Mouse (Mus musculus) small intestine, adult 2 months (tissue): Measurements from ENCODE around the gene Ptprm. TPM values are rescaled to one million over a fixed set of nuclear protein-coding genes. Genes with fewer than 3 reads are reported as not detected.

ENCODE experiments used
- H3K27ac ChIP-seq: fragments of 200-500 bp; 2 replicates; pipeline ENCODE4 v1.5.1; 2012; ENCODE audit warnings: low read depth, low read length, control low read depth, inconsistent platforms; ENCODE audit not compliant: insufficient read depth
- H3K27me3 ChIP-seq: fragments of 200-500 bp; 2 replicates; pipeline ENCODE4 v1.6.1; 2012; ENCODE audit warnings: mild to moderate bottlenecking, moderate library complexity, low read length, inconsistent platforms; ENCODE audit not compliant: control insufficient read depth, insufficient read depth
- H3K36me3 ChIP-seq: fragments of 200-500 bp; 2 replicates; pipeline ENCODE4 v1.6.1; 2012; ENCODE audit warnings: mild to moderate bottlenecking, low read length, control low read depth, inconsistent platforms; ENCODE audit not compliant: control insufficient read depth, insufficient read depth
- H3K4me1 ChIP-seq: fragments of 200-500 bp; 2 replicates; pipeline ENCODE4 v1.6.1; 2012; ENCODE audit warnings: low read length, inconsistent platforms, mixed read lengths; ENCODE audit not compliant: control insufficient read depth, insufficient read depth, insufficient read length
- H3K4me3 ChIP-seq: fragments of 200-500 bp; 2 replicates; pipeline ENCODE4 v1.5.1; 2012; ENCODE audit warnings: low read depth, mild to moderate bottlenecking, control low read depth, inconsistent platforms, low read length, moderate library complexity
- CTCF ChIP-seq: fragments of 200-500 bp; IDR thresholded peaks from 2 replicates; pipeline ENCODE4 v1.5.1; 2012; ENCODE audit warnings: low read depth, mild to moderate bottlenecking, control low read depth, inconsistent platforms, low read length, moderate library complexity, mixed read lengths; ENCODE audit not compliant: insufficient replicate concordance, insufficient read length; ENCODE audit errors: extremely low read depth
- POLR2A ChIP-seq: fragments of 200-500 bp; IDR thresholded peaks from 2 replicates; pipeline ENCODE4 v1.6.1; 2012; ENCODE audit warnings: low read depth, mild to moderate bottlenecking, control low read depth, inconsistent platforms, low read length, moderate library complexity
- WGBS: fragments of 180-500 bp; shearing (Covaris S2); methylation state at CpG from one replicate; pipeline ENCODE4 v1.1.7; 2018; 5-methylcytosine and 5-hydroxymethylcytosine counted together
- polyA plus RNA-seq: library from polyadenylated mRNA; depleted of rRNA; stranded (reverse); fragments of >200 nt; gene quantifications from 2 replicates; pipeline ENCODE4 v1.2.3, GENCODE M21; 2012

The Ptprm gene
- polyA plus RNA-seq, 1 experiment: 3.8 TPM

DNA sequence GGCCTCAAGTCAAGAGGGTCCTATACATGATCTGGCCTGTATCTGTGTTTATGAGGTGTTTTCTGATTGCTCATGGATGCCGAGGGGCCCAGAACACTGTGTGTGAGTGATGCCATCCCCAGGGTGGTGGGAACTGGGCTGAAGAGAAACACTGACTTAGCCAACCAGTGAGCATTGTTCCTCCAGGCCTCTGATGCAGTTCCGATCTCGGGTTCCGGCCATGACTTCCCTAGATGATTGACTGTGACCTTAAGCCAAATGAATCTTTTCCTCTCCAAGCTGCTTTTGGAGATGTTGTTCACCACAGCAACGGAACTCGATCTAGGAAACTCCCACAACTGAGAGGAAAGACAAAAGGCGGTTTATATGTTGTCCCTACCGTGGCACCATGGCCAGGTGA lies 9.1 kb downstream of the Ptprm start:
- TF ChIP-seq POLR2A (no peak), CTCF (no peak)
- WGBS: 84% methylated on average over 8 of the region's 8 CpGs
- Histone ChIP-seq H3K36me3 (no peaks in the 10 kb centered on the region), H3K4me1 (no peaks in the 10 kb centered on the region), H3K27me3 (no peaks in the 10 kb centered on the region), H3K27ac (no peak overlapping the region), H3K4me3 (no peak overlapping the region)

DNA sequence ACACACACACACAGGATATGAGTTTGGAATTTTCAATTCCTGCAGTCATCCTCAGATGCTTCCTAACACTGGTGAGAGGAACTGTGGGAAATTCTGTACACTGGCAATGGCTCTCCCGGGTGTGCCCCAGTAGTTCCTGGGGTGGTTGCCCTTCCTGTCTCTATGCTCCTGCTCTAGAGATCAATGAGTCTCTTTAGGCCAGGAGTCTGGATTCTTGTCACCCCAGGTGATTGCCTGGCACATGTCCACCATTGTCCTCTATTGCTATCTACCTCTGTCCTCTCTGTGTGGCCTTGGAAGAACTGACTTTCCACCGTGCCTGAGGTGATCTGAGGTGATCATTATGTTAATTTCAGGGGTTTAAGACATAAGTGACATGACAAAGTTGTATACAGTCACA lies 10.8 kb downstream of the Ptprm start:
- H3K4me1 ChIP-seq: no peaks in the 10 kb centered on the region
- H3K27me3 ChIP-seq: no peaks in the 10 kb centered on the region
- WGBS: 32% methylated on average over 2 of the region's 2 CpGs
- H3K27ac ChIP-seq: no peak overlapping the region
- H3K36me3 ChIP-seq: no peaks in the 10 kb centered on the region
- no peak overlapping the region for H3K4me3 ChIP-seq
- TF ChIP-seq POLR2A (no peak), CTCF (no peak)

DNA sequence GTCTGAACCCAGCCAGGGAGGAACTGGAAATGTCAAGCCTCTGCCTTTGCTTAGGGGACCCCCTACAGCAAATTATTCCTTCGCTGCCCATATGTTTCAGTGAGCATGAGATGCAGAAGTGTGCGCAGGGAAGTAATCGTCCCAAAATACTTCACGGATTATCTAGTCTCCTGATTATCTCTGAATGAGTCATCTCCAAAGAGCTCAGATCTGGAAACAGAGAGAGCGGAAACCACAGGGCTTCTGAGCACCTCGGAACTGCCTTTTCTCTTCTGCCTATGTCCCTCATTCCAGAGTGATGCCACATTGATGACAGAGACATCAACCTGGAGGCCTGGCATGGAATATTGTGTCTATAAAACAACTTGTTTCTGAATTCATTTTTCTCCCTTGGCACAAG lies 11.3 kb downstream of the Ptprm start:
- WGBS: 73% methylated on average over 6 of the region's 6 CpGs
- Histone ChIP-seq H3K4me3 (no peak overlapping the region), H3K27me3 (no peaks in the 10 kb centered on the region), H3K36me3 (no peaks in the 10 kb centered on the region), H3K4me1 (no peaks in the 10 kb centered on the region), H3K27ac (no peak overlapping the region)
- TF ChIP-seq POLR2A: no peak
- no peak for TF ChIP-seq CTCF

- Histone ChIP-seq H3K27ac (no peak overlapping the region), H3K4me3 (no peak overlapping the region), H3K4me1 (no peaks in the 10 kb centered on the region), H3K36me3 (no peaks in the 10 kb centered on the region), H3K27me3 (no peaks in the 10 kb centered on the region)
- WGBS: 83% methylated on average over 6 of the region's 6 CpGs
- TF ChIP-seq CTCF: no peak
- TF ChIP-seq POLR2A: no peak
Measured at GRCm38 (mm10) chr17:67340362-67340761, 13.9 kb downstream of the Ptprm start.

DNA sequence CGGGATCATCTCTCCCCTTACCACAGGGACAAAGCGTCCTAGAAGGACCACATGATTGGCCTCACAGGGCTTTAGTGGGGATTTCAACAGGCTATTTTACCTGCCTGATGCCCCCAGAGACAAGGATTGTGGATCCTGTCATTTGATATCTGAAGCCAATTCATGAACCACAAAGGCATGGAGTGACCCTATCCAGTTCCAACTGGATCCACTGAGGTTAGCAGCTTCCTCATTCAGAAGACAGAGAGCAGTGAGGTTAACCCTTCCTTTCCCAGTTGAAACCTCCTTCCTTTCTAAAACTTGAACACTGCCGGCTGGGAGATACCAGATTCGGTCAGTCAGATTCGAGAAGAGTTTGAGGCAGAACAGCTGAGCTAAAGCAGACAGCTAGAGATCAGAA lies 14.7 kb downstream of the Ptprm start:
- whole genome bisulfite sequencing: 93% methylated on average over 5 of the region's 5 CpGs
- Histone ChIP-seq H3K4me3 (no peak overlapping the region), H3K27me3 (no peaks in the 10 kb centered on the region), H3K36me3 (no peaks in the 10 kb centered on the region), H3K27ac (no peak overlapping the region), H3K4me1 (no peaks in the 10 kb centered on the region)
- TF ChIP-seq POLR2A (no peak), CTCF (no peak)

- H3K27me3 ChIP-seq: no peaks in the 10 kb centered on the region
- H3K36me3 ChIP-seq: no peaks in the 10 kb centered on the region
- WGBS: 78% methylated on average over 3 of the region's 3 CpGs
- H3K4me3 ChIP-seq: no peak overlapping the region
- H3K4me1 ChIP-seq: no peaks in the 10 kb centered on the region
- TF ChIP-seq CTCF (no peak), POLR2A (no peak)
- H3K27ac ChIP-seq: no peak overlapping the region
Measured at GRCm38 (mm10) chr17:67334310-67334709, 19.9 kb downstream of the Ptprm start.

- Histone ChIP-seq H3K27me3 (no peaks in the 10 kb centered on the region), H3K36me3 (no peaks in the 10 kb centered on the region), H3K4me1 (no peaks in the 10 kb centered on the region), H3K4me3 (no peak overlapping the region), H3K27ac (no peak overlapping the region)
- WGBS: 63% methylated on average over 4 of the region's 4 CpGs
- TF ChIP-seq CTCF (no peak), POLR2A (no peak)
Measured at GRCm38 (mm10) chr17:67329435-67329834, 24.8 kb downstream of the Ptprm start.

- Histone ChIP-seq H3K4me3 (no peak overlapping the region), H3K27ac (no peak overlapping the region), H3K4me1 (peaks cover 2% of the 10 kb centered on the region; the same call in 1 of the 2 replicates), H3K27me3 (no peaks in the 10 kb centered on the region), H3K36me3 (no peaks in the 10 kb centered on the region)
- no peak for TF ChIP-seq POLR2A
- TF ChIP-seq CTCF: no peak
- 27% methylated on average over 1 of the region's 1 CpGs for WGBS
Measured at GRCm38 (mm10) chr17:67324499-67324832, 29.8 kb downstream of the Ptprm start.
